Mouse (Mus musculus): ENCODE data around the gene Hs3st2. TPM values are rescaled to one million over a fixed set of nuclear protein-coding genes. Genes with fewer than 3 reads are reported as not detected.
"Not testable (repeated sequence)": the region's sequence is repeated elsewhere in the genome, so short reads cannot be mapped to it uniquely, and the experiment has no call there.

The Hs3st2 gene
- not detected for total RNA-seq (2021)

- intact Hi-C loops (cut with DNase I): no loop called here
- peak in 1 of 2 experiments; percentile 23 for DNase-seq
Observed at GRCm38 (mm10) chr7:121391225-121391983, at the start of gene Hs3st2. Gene Hs3st2, plus strand, starts transcription at chr7:121391859.

- intact Hi-C loops (cut with DNase I): no loop called here
- DNase-seq: no peak
Observed at GRCm38 (mm10) chr7:121348284-121348963, 43.2 kb upstream of the Hs3st2 start.

DNA sequence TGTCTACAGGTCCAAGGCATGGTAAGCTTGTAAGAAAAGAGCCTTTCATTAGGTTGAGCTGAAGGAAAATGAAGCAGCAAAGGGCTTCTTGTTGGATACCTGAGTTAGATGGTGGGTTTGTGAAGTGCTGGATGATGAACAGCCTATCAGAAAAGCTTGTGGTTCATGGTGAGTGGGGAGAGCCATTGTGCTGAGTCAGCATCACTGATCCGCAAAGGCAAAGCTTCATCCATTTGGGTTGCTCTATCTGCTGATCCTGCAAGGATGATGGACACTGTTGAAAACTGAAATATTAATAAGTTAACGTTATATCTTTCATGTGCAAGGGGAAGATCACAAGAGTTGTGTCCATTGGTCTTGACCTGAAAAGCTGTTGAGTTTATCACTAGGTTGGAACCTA, 40.0 kb upstream of the Hs3st2 start:
- DNase-seq: no peak
- intact Hi-C loops (cut with DNase I): no loop called here

GRCm38 (mm10) chr7:121361448-121361847, 30.2 kb upstream of the Hs3st2 start:
- intact Hi-C loops (cut with DNase I); DNase-seq: not testable (repeated sequence)

GRCm38 (mm10) chr7:121365584-121365983, 26.1 kb upstream of the Hs3st2 start:
- no peak for DNase-seq
- intact Hi-C loops (cut with DNase I): no loop called here

DNA sequence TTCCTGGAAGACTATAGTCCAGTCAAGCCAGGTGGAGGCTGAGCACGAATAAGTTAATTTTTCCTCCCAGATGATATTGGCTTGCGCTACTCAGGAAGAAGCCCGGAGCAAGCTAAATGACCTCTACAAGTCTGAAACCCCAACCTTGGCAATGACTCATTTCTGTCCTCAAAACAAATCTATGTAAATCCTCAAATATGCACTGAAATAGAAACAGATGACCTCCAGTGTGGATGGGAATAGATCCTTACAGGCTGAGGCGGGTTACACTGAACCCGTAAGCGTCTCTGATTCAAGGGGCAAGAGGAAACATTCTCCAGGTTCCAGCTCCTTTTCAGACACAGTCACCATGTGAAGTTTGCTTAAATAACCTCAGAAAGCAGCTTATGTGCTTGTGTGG, 24.5 kb upstream of the Hs3st2 start:
- intact Hi-C loops (cut with DNase I): no loop called here
- DNase-seq: no peak

- intact Hi-C loops (cut with DNase I): no loop called here
- DNase-seq: no peak
Observed at GRCm38 (mm10) chr7:121371990-121372389, 19.7 kb upstream of the Hs3st2 start.

GRCm38 (mm10) chr7:121375456-121375855, 16.2 kb upstream of the Hs3st2 start:
- intact Hi-C loops (cut with DNase I): no loop called here
- no peak for DNase-seq

- DNase-seq: no peak
- intact Hi-C loops (cut with DNase I): no loop called here
Observed at GRCm38 (mm10) chr7:121378942-121379341, 12.7 kb upstream of the Hs3st2 start.

DNA sequence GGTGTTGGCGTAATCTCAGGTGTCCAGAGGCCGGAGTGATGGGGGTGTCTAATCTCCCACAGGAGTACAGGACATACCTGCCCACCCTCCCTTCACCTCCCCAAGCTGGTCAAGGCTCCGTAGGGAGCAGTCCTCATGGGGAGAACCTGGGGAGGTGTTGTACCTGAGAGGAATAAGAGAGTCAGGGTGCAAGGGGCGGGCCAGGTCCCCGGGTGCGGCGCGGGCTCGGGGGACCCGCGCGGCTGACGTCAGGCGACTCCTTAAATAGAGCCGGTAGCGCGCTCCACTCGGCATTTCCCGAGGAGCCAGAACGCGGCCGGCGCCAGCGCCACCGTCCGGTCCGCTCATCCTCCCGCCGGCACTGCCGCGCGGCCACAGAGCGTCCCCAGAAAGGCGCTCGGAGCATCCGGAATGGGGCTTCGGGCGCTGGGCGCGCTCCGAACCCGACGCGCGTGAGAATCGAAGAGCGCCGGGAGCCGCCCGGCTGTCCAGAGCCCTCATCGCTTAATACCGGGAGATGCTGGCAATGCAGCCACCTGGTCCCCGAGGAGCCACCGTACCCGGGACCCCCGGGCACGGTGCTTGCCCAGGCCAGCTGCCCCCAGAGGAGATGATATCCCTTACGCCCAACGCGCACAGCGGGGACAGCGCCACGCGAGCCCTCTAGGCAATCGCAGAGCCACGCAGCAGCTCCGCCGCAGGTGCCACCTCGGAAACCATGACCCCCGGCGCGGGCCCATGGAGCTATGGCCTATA, 503 bp downstream of the Hs3st2 start:
- intact Hi-C loops (cut with DNase I): no loop called here
- DNase-seq: no peak

- DNase-seq: no peak
- intact Hi-C loops (cut with DNase I): no loop called here
Observed at GRCm38 (mm10) chr7:121392740-121392993, 1.0 kb downstream of the Hs3st2 start.

GRCm38 (mm10) chr7:121393884-121394283, 2.2 kb downstream of the Hs3st2 start:
- no peak for DNase-seq
- intact Hi-C loops (cut with DNase I): no loop called here

- no peak for DNase-seq
- intact Hi-C loops (cut with DNase I): no loop called here
Observed at GRCm38 (mm10) chr7:121394875-121395274, 3.2 kb downstream of the Hs3st2 start.

GRCm38 (mm10) chr7:121410716-121411506, 19.3 kb downstream of the Hs3st2 start:
- intact Hi-C loops (cut with DNase I): no loop called here
- DNase-seq: no peak

DNA sequence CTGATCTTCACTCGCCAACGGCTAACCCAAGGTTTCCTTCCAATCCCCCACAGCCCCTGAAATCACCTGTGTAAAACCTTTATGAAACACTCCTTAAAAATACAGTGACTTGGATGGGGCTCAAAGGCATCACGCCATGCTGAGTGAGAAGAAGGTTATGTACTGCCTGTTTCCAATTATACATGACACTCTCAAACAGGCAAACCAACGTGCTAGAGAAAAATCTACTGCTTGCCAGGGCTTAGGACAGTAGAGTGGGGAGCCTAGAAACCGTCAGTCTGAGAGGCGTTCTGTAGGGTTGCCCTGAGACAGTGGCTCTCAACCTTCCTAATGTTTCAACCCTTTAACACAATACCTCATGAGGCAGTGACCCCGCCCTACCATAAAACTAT, 19.8 kb downstream of the Hs3st2 start:
- intact Hi-C loops (cut with DNase I): no loop called here
- no peak for DNase-seq

- intact Hi-C loops (cut with DNase I): no loop called here
- no peak for DNase-seq
Observed at GRCm38 (mm10) chr7:121436884-121437283, 45.2 kb downstream of the Hs3st2 start.

GRCm38 (mm10) chr7:121441186-121441585, 49.5 kb downstream of the Hs3st2 start:
- no peak for DNase-seq
- intact Hi-C loops (cut with DNase I): no loop called here

GRCm38 (mm10) chr7:121444336-121444735, 52.7 kb downstream of the Hs3st2 start:
- DNase-seq: no peak
- intact Hi-C loops (cut with DNase I): no loop called here

- intact Hi-C loops (cut with DNase I): no loop called here
Observed at GRCm38 (mm10) chr7:121446281-121446680, 54.6 kb downstream of the Hs3st2 start.

GRCm38 (mm10) chr7:121450951-121451843, 59.5 kb downstream of the Hs3st2 start:
- no peak for DNase-seq
- intact Hi-C loops (cut with DNase I): no loop called here

More at GRCm38 (mm10) chr7:121446281-121446680, 54.6 kb downstream of the Hs3st2 start:
- DNase-seq: no peak
